Mouse (Mus musculus) cerebellum, adult (tissue): Measurements from ENCODE around the gene Lrrc7.

Source experiments
- ATAC-seq: cut with Nextera tagmentation; 2 replicates; pipeline ENCODE4 v1.9.2; 2017; ENCODE audit warnings: mild to moderate bottlenecking, moderate library complexity, mixed read lengths; ENCODE audit not compliant: insufficient number of reproducible peaks, low FRiP score, low TSS enrichment

Gene Lrrc7

GRCm38 (mm10) chr3:158369169-158369568 is 192.9 kb downstream of the Lrrc7 start:
- ATAC-seq: no peak

- no peak for ATAC-seq
Measured at GRCm38 (mm10) chr3:158365801-158366200, 196.2 kb downstream of the Lrrc7 start.

GRCm38 (mm10) chr3:158362091-158362490 is 199.9 kb downstream of the Lrrc7 start:
- no peak for ATAC-seq

- ATAC-seq: no peak
Measured at GRCm38 (mm10) chr3:158356706-158357105, 205.3 kb downstream of the Lrrc7 start.

- no peak for ATAC-seq
Measured at GRCm38 (mm10) chr3:158356194-158356593, 205.8 kb downstream of the Lrrc7 start.

GRCm38 (mm10) chr3:158340808-158341207 is 221.2 kb downstream of the Lrrc7 start:
- no peak for ATAC-seq

- no peak for ATAC-seq
Measured at GRCm38 (mm10) chr3:158330085-158330484, 231.9 kb downstream of the Lrrc7 start.

GRCm38 (mm10) chr3:158310391-158310790 is 251.6 kb downstream of the Lrrc7 start:
- ATAC-seq: no peak

GRCm38 (mm10) chr3:158307415-158307814 is 254.6 kb downstream of the Lrrc7 start:
- ATAC-seq: no peak

- ATAC-seq: no peak
Measured at GRCm38 (mm10) chr3:158298732-158299131, 263.3 kb downstream of the Lrrc7 start.

- no peak for ATAC-seq
Measured at GRCm38 (mm10) chr3:158295041-158295440, 267.0 kb downstream of the Lrrc7 start.

- ATAC-seq: no peak
Measured at GRCm38 (mm10) chr3:158284431-158284830, 277.6 kb downstream of the Lrrc7 start.

GRCm38 (mm10) chr3:158278631-158279030 is 283.4 kb downstream of the Lrrc7 start:
- ATAC-seq: no peak

GRCm38 (mm10) chr3:158272700-158273099 is 289.3 kb downstream of the Lrrc7 start:
- ATAC-seq: no peak

GRCm38 (mm10) chr3:158270887-158271286 is 291.1 kb downstream of the Lrrc7 start:
- no peak for ATAC-seq

GRCm38 (mm10) chr3:158252576-158252975 is 309.4 kb downstream of the Lrrc7 start:
- ATAC-seq: no peak

- ATAC-seq: no peak
Measured at GRCm38 (mm10) chr3:158247672-158248071, 314.3 kb downstream of the Lrrc7 start.

GRCm38 (mm10) chr3:158210657-158211056 is 351.4 kb downstream of the Lrrc7 start:
- ATAC-seq: no peak

GRCm38 (mm10) chr3:158210026-158210425 is 352.0 kb downstream of the Lrrc7 start:
- no peak for ATAC-seq

- ATAC-seq: no peak
Measured at GRCm38 (mm10) chr3:158207840-158208239, 354.2 kb downstream of the Lrrc7 start.

- no peak for ATAC-seq
Measured at GRCm38 (mm10) chr3:158202776-158203175, 359.2 kb downstream of the Lrrc7 start.

- ATAC-seq: no peak
Measured at GRCm38 (mm10) chr3:158195426-158195825, 366.6 kb downstream of the Lrrc7 start.

- ATAC-seq: no peak
Measured at GRCm38 (mm10) chr3:158193229-158193628, 368.8 kb downstream of the Lrrc7 start.
